Mouse (Mus musculus) intestine, postnatal 0 days (tissue): Measurements from ENCODE around the gene Six4. TPM values are rescaled to one million over a fixed set of nuclear protein-coding genes. Genes with fewer than 3 reads are reported as not detected.

Source experiments
- ATAC-seq: fragments of 200-750 bp; cut with Nextera tagmentation; 2 replicates; pipeline ENCODE4 v1.8.0; 2017; ENCODE audit warnings: mild to moderate bottlenecking, moderate TSS enrichment, moderate library complexity
- H3K27ac ChIP-seq: fragments of 300-500 bp; sonication (generic); 2 replicates; pipeline ENCODE4 v1.5.1; 2014; ENCODE audit warnings: mild to moderate bottlenecking, low read depth, low read length, moderate library complexity
- H3K27me3 ChIP-seq: fragments of 300-500 bp; sonication (generic); replicated peaks from 2 replicates; pipeline ENCODE4 v1.6.1; 2014; ENCODE audit warnings: low read length, mixed read lengths; ENCODE audit not compliant: control insufficient read depth, insufficient read depth
- H3K36me3 ChIP-seq: fragments of 300-500 bp; sonication (generic); 2 replicates; pipeline ENCODE4 v1.6.1; 2014; ENCODE audit warnings: mild to moderate bottlenecking, moderate library complexity; ENCODE audit not compliant: control insufficient read depth, insufficient read depth
- H3K4me1 ChIP-seq: fragments of 300-500 bp; sonication (generic); replicated peaks from 2 replicates; pipeline ENCODE4 v1.6.1; 2014; ENCODE audit warnings: antibody characterized with exemption, low read length, mixed read lengths; ENCODE audit not compliant: control insufficient read depth, insufficient read depth
- H3K4me2 ChIP-seq: fragments of 300-500 bp; sonication (generic); replicated peaks from 2 replicates; pipeline ENCODE4 v1.6.1; 2014; ENCODE audit warnings: low read depth, mild to moderate bottlenecking, moderate library complexity
- H3K4me3 ChIP-seq: fragments of 300-500 bp; sonication (generic); 2 replicates; pipeline ENCODE4 v1.5.1; 2014; ENCODE audit warnings: low read depth, low read length
- H3K9ac ChIP-seq: fragments of 300-500 bp; sonication (generic); 2 replicates; pipeline ENCODE4 v1.6.1; 2014; ENCODE audit warnings: mild to moderate bottlenecking, low read depth, low read length
- H3K9me3 ChIP-seq: fragments of 300-500 bp; sonication (generic); 2 replicates; pipeline ENCODE4 v1.6.1; 2016; ENCODE audit warnings: mixed run types; ENCODE audit not compliant: control insufficient read depth
- CTCF ChIP-seq: sonication (generic); IDR thresholded peaks from 2 replicates; pipeline ENCODE4 v1.5.1; 2016; ENCODE audit warnings: low read depth, mild to moderate bottlenecking, control low read depth, antibody characterized with exemption, moderate library complexity
- WGBS: fragments of 180-500 bp; shearing (Covaris S2); extraction: QIAGEN DNeasy Blood & Tissue Kit; methylation state at CpG from one replicate; pipeline ENCODE4 v1.1.7; 2014; 5-methylcytosine and 5-hydroxymethylcytosine counted together
- polyA plus RNA-seq: library from polyadenylated mRNA; unstranded; fragments of >200 nt; fragmentation: Nextera tagmentation; extraction: Ambion mirVana; gene quantifications from 2 replicates; pipeline ENCODE4 v1.2.1, GENCODE M21; 2015

Six4 gene
- polyA plus RNA-seq, 1 experiment from 2014 or later = 0.05 TPM

- no peak within 1 kb of the TSS for H3K9ac ChIP-seq
- under 1% methylated on average over 42 of the region's 42 CpGs for WGBS
These were observed 59.5 kb downstream of the Six4 start, which contains the start of gene Six1 for GRCm38 (mm10) chr12:73053668-73054241. TSS of gene Six1 (minus strand) at chr12:73053887.

GRCm38 (mm10) chr12:73052651-73053591 lies 60.3 kb downstream of the Six4 start:
- 5% methylated on average over 34 of the region's 34 CpGs for WGBS
- H3K4me1 ChIP-seq = 0 out of 2 replicates have a peak, but pooled peaks cover 3% of the 10 kb centered on the region
- no peak for ATAC-seq

More at GRCm38 (mm10) chr12:73053668-73054241, 59.5 kb downstream of the Six4 start, which contains the start of gene Six1:
- Histone ChIP-seq H3K4me2 (peak within 1 kb of the TSS; percentile 88), H3K36me3 (no peaks in the 10 kb centered on the region), H3K4me3 (peak within 1 kb of the TSS; percentile 58), H3K27me3 (peaks cover 87% of the 10 kb centered on the region), H3K9me3 (no peaks in the 10 kb centered on the region), H3K4me1 (0 out of 2 replicates have a peak, but pooled peaks cover 3% of the 10 kb centered on the region), H3K27ac (no peak within 1 kb of the TSS)
- peak; percentile 61 for TF ChIP-seq CTCF
- peak; percentile 53 for ATAC-seq

GRCm38 (mm10) chr12:73052036-73052650 lies 61.1 kb downstream of the Six4 start:
- H3K36me3 ChIP-seq = no peaks in the 10 kb centered on the region
- 3% methylated on average over 19 of the region's 19 CpGs for WGBS
- peaks cover 96% of the 10 kb centered on the region for H3K27me3 ChIP-seq
- no peak overlapping the region for H3K4me2 ChIP-seq
- TF ChIP-seq CTCF = no peak
- peak overlapping the region; percentile 58; the same call in 1 of the 2 replicates for H3K4me3 ChIP-seq
- H3K4me1 ChIP-seq = 0 out of 2 replicates have a peak, but pooled peaks cover 3% of the 10 kb centered on the region
- H3K27ac ChIP-seq = no peak overlapping the region
- no peaks in the 10 kb centered on the region for H3K9me3 ChIP-seq
- H3K9ac ChIP-seq = no peak overlapping the region
- ATAC-seq = no peak

More at GRCm38 (mm10) chr12:73052651-73053591, 60.3 kb downstream of the Six4 start:
- Histone ChIP-seq H3K9ac (no peak overlapping the region), H3K27ac (no peak overlapping the region), H3K36me3 (no peaks in the 10 kb centered on the region), H3K4me3 (peak overlapping the region; percentile 58), H3K9me3 (no peaks in the 10 kb centered on the region), H3K4me2 (peak overlapping the region; percentile 88), H3K27me3 (peaks cover 95% of the 10 kb centered on the region)
- TF ChIP-seq CTCF = no peak

GRCm38 (mm10) chr12:73050811-73051580 lies 62.3 kb downstream of the Six4 start:
- no peak overlapping the region for H3K4me2 ChIP-seq
- H3K9me3 ChIP-seq = no peaks in the 10 kb centered on the region
- H3K36me3 ChIP-seq = no peaks in the 10 kb centered on the region
- H3K27ac ChIP-seq = no peak overlapping the region
- peaks cover 3% of the 10 kb centered on the region; the same call in 1 of the 2 replicates for H3K4me1 ChIP-seq
- H3K4me3 ChIP-seq = no peak overlapping the region
- TF ChIP-seq CTCF = no peak
- no peak overlapping the region for H3K9ac ChIP-seq
- 1% methylated on average over 15 of the region's 15 CpGs for WGBS
- H3K27me3 ChIP-seq = peaks cover 96% of the 10 kb centered on the region
- ATAC-seq = no peak

GRCm38 (mm10) chr12:73050305-73050704 lies 63.0 kb downstream of the Six4 start:
- Histone ChIP-seq H3K9ac (no peak overlapping the region), H3K4me2 (no peak overlapping the region), H3K27ac (no peak overlapping the region), H3K4me1 (peaks cover 3% of the 10 kb centered on the region; the same call in 1 of the 2 replicates), H3K9me3 (no peaks in the 10 kb centered on the region), H3K36me3 (no peaks in the 10 kb centered on the region), H3K27me3 (peaks cover 96% of the 10 kb centered on the region), H3K4me3 (no peak overlapping the region)
- no peak for ATAC-seq
- WGBS = 2% methylated on average over 13 of the region's 13 CpGs
- TF ChIP-seq CTCF = no peak

Other genes starting within 250 kb of the Six4 start
- not detected in 2 replicates for gene Six6, start 173.6 kb downstream of the Six4 start, polyA plus RNA-seq
- gene 4930447C04Rik, start 172.7 kb downstream of the Six4 start, polyA plus RNA-seq = 0.59 and 0.61 TPM in 2 replicates
- not detected in 2 replicates for gene Six1, start 59.6 kb downstream of the Six4 start, polyA plus RNA-seq
- 14.8 and 15.2 TPM in 2 replicates for gene Mnat1, start 10.3 kb upstream of the Six4 start, polyA plus RNA-seq
- 5.3 and 6.6 TPM in 2 replicates for gene Trmt5, start 173.3 kb upstream of the Six4 start, polyA plus RNA-seq
- 19.2 and 26.3 TPM in 2 replicates for gene Slc38a6, start 173.3 kb upstream of the Six4 start, polyA plus RNA-seq